Mouse (Mus musculus): ENCODE measurements at regions not wholly inside any gene's neighbourhood (a gene's known extent, or its start where the extent isn't known, plus 50 kb on each side); places are given as distances from the start of the nearest gene placed in this dataset.
A peak's percentile ranks its signal among the peaks of the same experiment; 100 is the strongest.

- Histone ChIP-seq H3K27me3 (ENCODE audit: control insufficient read depth, insufficient read depth, low read depth, low read length) (no peaks in the 10 kb centered on the region), H3K4me1 (replicated peaks; ENCODE audit: control insufficient read depth, insufficient read depth, low read length) (peaks cover 2% of the 10 kb centered on the region; the same call in 1 of the 2 replicates)
- ATAC-seq (ENCODE audit: low read depth), result no peak
These were observed 61.3 kb upstream of the 1600014C23Rik start for GRCm38 (mm10) chr17:45794926-45795325.

GRCm38 (mm10) chr17:45790959-45791520 lies 57.4 kb upstream of the 1600014C23Rik start:
- H3K36me3 ChIP-seq (ENCODE audit: control insufficient read depth, insufficient read depth, low read length), result no peaks in the 10 kb centered on the region
- no peak overlapping the region for H3K27ac ChIP-seq (ENCODE audit: low read length)
- H3K9ac ChIP-seq (ENCODE audit: low read length), result no peak overlapping the region
- H3K4me2 ChIP-seq (ENCODE audit: low read depth, low read length), result no peak overlapping the region
- H3K4me1 ChIP-seq (replicated peaks; ENCODE audit: control insufficient read depth, insufficient read depth, low read length), result no peaks in the 10 kb centered on the region
- H3K4me3 ChIP-seq (ENCODE audit: low read length), result no peak overlapping the region
- 70% methylated on average over 8 of the region's 8 CpGs for whole genome bisulfite sequencing
- H3K27me3 ChIP-seq (ENCODE audit: control insufficient read depth, insufficient read depth, low read depth, low read length), result no peaks in the 10 kb centered on the region
- no peaks in the 10 kb centered on the region for H3K9me3 ChIP-seq (ENCODE audit: control insufficient read depth, low read length)
- ATAC-seq (ENCODE audit: low read depth), result no peak

More at GRCm38 (mm10) chr17:45794926-45795325, 61.3 kb upstream of the 1600014C23Rik start:
- no peak overlapping the region for H3K4me3 ChIP-seq (ENCODE audit: low read length)
- H3K36me3 ChIP-seq (ENCODE audit: control insufficient read depth, insufficient read depth, low read length), result no peaks in the 10 kb centered on the region
- WGBS, result 78% methylated on average over 7 of the region's 7 CpGs
- H3K9ac ChIP-seq (ENCODE audit: low read length), result no peak overlapping the region
- no peaks in the 10 kb centered on the region for H3K9me3 ChIP-seq (ENCODE audit: control insufficient read depth, low read length)
- H3K4me2 ChIP-seq (ENCODE audit: low read depth, low read length), result no peak overlapping the region
- H3K27ac ChIP-seq (ENCODE audit: low read length), result no peak overlapping the region

GRCm38 (mm10) chr17:45789777-45790176 lies 56.1 kb upstream of the 1600014C23Rik start:
- ATAC-seq (ENCODE audit: low read depth), result peak; percentile 58
- peaks cover 7% of the 10 kb centered on the region for H3K4me1 ChIP-seq (replicated peaks; ENCODE audit: control insufficient read depth, insufficient read depth, low read length)
- H3K27me3 ChIP-seq (ENCODE audit: control insufficient read depth, insufficient read depth, low read depth, low read length), result no peaks in the 10 kb centered on the region
- H3K9ac ChIP-seq (ENCODE audit: low read length), result no peak overlapping the region
- H3K4me3 ChIP-seq (ENCODE audit: low read length), result no peak overlapping the region
- no peaks in the 10 kb centered on the region for H3K36me3 ChIP-seq (ENCODE audit: control insufficient read depth, insufficient read depth, low read length)
- no peak overlapping the region for H3K4me2 ChIP-seq (ENCODE audit: low read depth, low read length)
- H3K27ac ChIP-seq (ENCODE audit: low read length), result no peak overlapping the region
- H3K9me3 ChIP-seq (ENCODE audit: control insufficient read depth, low read length), result no peaks in the 10 kb centered on the region
- 49% methylated on average over 6 of the region's 6 CpGs for WGBS

GRCm38 (mm10) chr17:45784905-45785304 lies 51.3 kb upstream of the 1600014C23Rik start:
- Histone ChIP-seq H3K27me3 (ENCODE audit: control insufficient read depth, insufficient read depth, low read depth, low read length) (no peaks in the 10 kb centered on the region), H3K36me3 (ENCODE audit: control insufficient read depth, insufficient read depth, low read length) (no peaks in the 10 kb centered on the region), H3K9ac (ENCODE audit: low read length) (no peak overlapping the region), H3K4me1 (replicated peaks; ENCODE audit: control insufficient read depth, insufficient read depth, low read length) (peaks cover 7% of the 10 kb centered on the region), H3K9me3 (ENCODE audit: control insufficient read depth, low read length) (no peaks in the 10 kb centered on the region), H3K27ac (ENCODE audit: low read length) (no peak overlapping the region), H3K4me3 (ENCODE audit: low read length) (no peak overlapping the region), H3K4me2 (ENCODE audit: low read depth, low read length) (no peak overlapping the region)
- WGBS, result 40% methylated on average over 10 of the region's 10 CpGs
- peak; percentile 27; the same call in 1 of the 2 replicates for ATAC-seq (ENCODE audit: low read depth)

- no peak overlapping the region for H3K27ac ChIP-seq (ENCODE audit: low read length)
- H3K36me3 ChIP-seq (ENCODE audit: control insufficient read depth, insufficient read depth, low read length), result no peaks in the 10 kb centered on the region
- no peak overlapping the region for H3K9ac ChIP-seq (ENCODE audit: low read length)
- H3K27me3 ChIP-seq (ENCODE audit: control insufficient read depth, insufficient read depth, low read depth, low read length), result no peaks in the 10 kb centered on the region
- 79% methylated on average over 5 of the region's 5 CpGs for WGBS
- H3K9me3 ChIP-seq (ENCODE audit: control insufficient read depth, low read length), result no peaks in the 10 kb centered on the region
- ATAC-seq (ENCODE audit: low read depth), result no peak
- peaks cover 7% of the 10 kb centered on the region for H3K4me1 ChIP-seq (replicated peaks; ENCODE audit: control insufficient read depth, insufficient read depth, low read length)
- no peak overlapping the region for H3K4me2 ChIP-seq (ENCODE audit: low read depth, low read length)
- H3K4me3 ChIP-seq (ENCODE audit: low read length), result no peak overlapping the region
These were observed 50.9 kb upstream of the 1600014C23Rik start for GRCm38 (mm10) chr17:45784496-45784895.

Measured in lung, embryonic 16.5 days (tissue).